Mouse (Mus musculus) c-Kit-negative CD71-positive TER-119-positive erythroid progenitor cells, embryonic 14.5 days (primary cell): ENCODE results near the gene Lyz1.
"Not testable (repeated sequence)": the region's sequence is repeated elsewhere in the genome, so short reads cannot be mapped to it uniquely, and the experiment has no call there.

Experiments used
- DNase-seq: peaks from one replicate; pipeline ENCODE4 v3.0.0-alpha.2; 2013; ENCODE audit warnings: low read depth, low spot score

Lyz1 gene

GRCm38 (mm10) chr10:117287226-117287850 lies 5.3 kb downstream of the Lyz1 start:
- DNase-seq = no peak

- no peak for DNase-seq
Measured at GRCm38 (mm10) chr10:117286366-117286970, 6.2 kb downstream of the Lyz1 start.

GRCm38 (mm10) chr10:117285584-117285983 lies 7.1 kb downstream of the Lyz1 start:
- DNase-seq = not testable (repeated sequence)

- no peak for DNase-seq
Measured at GRCm38 (mm10) chr10:117284578-117285520, 7.8 kb downstream of the Lyz1 start.

DNA sequence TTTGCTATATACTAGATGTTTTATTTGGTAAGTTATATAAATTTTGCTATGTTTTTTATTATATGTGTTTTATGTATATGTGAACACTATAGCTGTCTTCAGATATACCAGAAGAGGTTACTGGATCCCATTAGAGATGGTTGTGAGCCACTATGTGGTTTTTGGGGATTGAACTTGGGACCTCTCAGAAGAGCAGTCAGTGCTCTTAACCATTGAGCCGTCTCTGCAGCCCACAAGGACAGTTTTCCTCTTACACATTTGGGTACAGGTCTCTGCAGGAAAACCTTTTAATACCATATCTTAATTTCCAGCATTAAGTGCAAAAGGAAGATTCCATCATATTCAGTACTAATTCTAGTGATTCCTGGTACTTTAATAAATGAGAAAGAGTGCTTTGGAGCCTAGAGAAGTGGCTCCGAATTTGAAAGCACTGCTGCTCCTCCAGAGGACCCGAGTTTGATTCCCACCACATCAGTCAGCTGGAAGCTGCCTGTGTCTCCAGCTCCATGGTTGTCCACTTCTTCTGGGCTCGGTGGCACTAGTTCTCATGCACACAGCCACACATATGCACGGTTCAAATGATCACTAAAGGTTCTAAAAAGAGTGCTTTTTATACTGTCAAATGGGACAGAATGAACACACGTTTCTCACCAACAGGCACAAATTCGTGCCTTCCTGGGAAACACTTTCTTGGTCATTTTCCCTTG lies 8.6 kb downstream of the Lyz1 start:
- DNase-seq = no peak

DNA sequence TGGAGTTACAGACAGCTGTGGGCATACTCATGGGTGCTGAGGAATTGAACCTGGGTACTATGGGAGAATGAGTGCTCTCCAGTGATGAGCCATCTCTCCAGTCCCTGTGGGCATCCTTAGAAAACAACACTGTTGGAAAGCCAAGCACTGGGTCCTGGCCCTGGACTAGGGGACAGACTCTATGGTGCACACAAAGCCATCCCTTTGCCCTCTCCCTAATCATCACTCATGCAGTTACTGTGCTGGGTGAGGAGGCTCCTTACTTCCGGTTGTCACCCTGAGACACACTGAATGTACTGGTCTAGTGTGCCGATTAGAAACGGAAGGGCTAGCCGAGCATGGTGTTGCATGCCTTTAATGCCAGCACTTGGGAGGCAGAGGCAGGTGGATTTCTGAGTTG lies 9.5 kb downstream of the Lyz1 start:
- not testable (repeated sequence) for DNase-seq

DNA sequence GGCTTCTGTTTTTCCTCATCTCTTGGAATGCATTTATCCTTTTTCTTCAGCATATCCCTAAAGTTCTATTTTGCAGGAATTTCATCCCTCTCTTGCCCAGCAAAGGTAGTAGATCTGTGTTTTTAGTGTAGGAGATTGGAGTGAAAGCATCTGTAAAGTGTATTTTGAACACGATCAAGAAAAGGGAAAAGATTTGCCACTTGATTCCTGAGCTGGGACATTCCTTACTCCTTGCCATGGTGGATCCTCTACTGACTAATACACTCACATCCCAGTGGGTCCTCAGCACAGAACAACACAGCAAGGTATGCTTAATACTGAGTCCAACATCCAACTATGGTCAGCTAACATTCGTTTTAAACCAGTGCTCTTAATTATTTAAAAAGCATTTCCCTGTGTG lies 10.1 kb downstream of the Lyz1 start:
- DNase-seq = no peak

DNA sequence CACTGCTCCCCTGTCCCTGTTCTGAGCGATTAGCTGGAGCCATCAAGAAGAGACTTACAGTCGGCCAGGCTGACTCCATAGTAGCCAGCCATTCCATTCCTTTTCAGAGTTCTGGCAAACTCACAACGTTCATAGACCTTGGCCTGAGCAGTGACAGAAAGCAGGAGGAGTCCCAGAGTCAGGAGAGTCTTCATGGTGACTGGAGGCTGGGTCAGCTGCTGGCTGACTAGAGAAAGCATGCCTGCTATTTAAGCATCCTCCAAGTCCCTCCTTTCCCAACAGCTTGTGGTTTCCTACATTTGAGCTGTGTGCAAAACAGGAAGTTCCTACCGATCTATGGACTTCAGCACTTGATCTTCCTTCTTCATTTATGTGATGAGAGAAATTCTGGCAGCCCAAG lies 10.6 kb downstream of the Lyz1 start, which contains the start of gene Lyz2:
Gene Lyz2, minus strand, starts transcription at position 273 of the 400 bp plus-strand sequence.
- DNase-seq = no peak

DNA sequence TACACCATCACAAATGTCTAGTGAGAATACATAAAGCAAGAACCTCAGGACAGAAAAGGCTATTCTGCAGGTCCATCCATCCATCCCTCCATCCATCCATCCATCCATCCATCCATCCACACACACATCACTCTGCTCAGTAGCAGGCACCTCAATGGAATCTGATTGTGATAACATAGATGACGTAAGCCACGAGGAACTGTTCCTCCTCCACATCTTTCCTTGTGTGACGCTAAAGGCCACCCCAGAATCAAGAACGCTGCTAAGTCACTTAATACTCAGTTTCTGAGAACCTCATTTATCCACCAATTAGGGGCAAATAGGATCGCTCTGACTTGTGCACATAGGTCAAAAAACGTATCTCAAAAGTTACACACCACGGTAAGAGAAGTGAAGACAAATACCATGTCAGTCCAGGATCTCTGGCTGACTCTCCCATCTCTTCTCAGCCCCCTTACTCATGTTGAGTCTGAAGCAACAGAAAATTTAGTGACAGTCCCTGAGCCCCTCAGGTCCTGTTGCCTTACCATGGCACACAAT lies 11.2 kb downstream of the Lyz1 start:
- no peak for DNase-seq

GRCm38 (mm10) chr10:117280000-117280399 lies 12.7 kb downstream of the Lyz1 start:
- DNase-seq = no peak

DNA sequence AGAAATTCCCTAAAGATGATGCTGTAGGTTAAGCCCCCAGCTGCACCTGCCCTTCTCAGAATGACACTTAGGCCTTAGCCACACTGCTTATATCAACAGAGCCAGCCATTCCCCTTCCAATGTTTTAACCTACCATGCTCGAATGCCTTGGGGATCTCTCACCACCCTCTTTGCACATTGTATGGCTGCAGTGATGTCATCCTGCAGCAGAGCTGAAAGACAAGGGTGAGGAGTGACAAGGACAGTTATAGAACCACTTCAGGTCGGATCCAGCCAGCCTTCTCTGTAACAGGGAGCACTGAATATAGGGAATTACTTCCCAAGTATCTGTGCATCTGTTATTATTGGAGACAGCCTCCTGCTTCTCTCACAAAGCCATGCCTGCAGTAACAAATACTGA lies 14.2 kb downstream of the Lyz1 start:
- DNase-seq = not testable (repeated sequence)

- not testable (repeated sequence) for DNase-seq
Measured at GRCm38 (mm10) chr10:117277779-117278178, 14.9 kb downstream of the Lyz1 start.

DNA sequence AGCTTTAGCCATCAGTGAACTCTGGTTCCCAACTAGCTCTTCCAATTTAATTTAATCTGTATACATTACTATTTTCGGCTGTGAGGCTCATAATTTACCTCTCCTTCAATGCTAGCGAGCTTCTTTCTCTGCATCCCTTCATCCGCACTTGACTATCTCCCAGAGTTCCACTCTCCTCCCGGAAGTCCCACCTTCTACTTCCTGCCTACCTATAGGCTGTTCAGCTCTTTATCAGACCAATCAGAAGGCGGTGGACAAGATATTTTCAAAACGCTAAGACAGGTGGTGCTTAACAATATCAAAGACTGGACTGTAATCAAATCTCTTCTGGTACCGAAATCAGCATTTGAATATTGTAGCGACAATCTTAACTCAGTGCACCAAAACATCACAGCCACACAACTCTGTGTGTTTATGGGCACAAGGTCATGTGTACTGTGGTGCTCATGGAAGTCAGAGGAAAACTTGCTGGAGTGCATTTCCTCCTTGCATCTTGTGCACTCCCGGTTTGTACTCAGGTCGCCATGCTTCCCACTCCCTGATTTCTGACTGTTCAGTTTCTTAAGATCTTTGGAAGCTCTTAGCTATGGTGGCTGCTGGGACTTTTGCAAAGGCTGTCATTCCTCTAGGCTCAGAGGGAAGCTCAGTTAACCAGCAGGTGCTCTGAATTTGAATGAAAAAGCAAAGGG lies 16.8 kb downstream of the Lyz1 start:
- no peak for DNase-seq

- DNase-seq = not testable (repeated sequence)
Measured at GRCm38 (mm10) chr10:117274645-117275044, 18.0 kb downstream of the Lyz1 start.

DNA sequence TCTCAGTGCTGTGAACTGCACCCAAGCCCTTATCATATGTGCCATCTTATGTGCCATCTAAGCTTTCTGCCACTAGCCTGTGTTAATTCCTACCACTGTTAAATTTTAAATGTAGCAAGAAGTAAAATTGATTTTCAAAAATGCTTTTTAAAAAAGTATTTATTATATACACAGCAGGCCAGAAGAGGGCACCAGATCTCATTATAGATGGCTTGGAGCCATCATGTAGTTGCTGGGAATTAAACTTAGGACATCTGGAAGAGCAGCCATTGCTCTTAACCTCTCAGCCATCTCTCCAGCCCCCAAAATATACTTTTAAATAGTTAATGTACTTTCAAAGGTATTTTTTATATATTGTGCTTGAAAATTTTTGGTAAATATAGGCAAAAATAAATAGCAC lies 20.6 kb downstream of the Lyz1 start:
- no peak for DNase-seq

- no peak for DNase-seq
Measured at GRCm38 (mm10) chr10:117259870-117260269, 32.8 kb downstream of the Lyz1 start.

- DNase-seq = no peak
Measured at GRCm38 (mm10) chr10:117238603-117239002, 54.1 kb downstream of the Lyz1 start, which contains the start of gene 9530003J23Rik. 9530003J23Rik (minus strand) TSS chr10:117238703.
